ENCODE assay signal across 8 mouse cellular contexts in genomic region chr12:8344897-8345296, GRCm38 (mm10). TPM values are rescaled to one million over a fixed set of nuclear protein-coding genes. Genes with fewer than 3 reads are reported as not detected.
A peak's percentile ranks its signal among the peaks of the same experiment; 100 is the strongest.
DNase-seq lines count a peak whose midpoint lies in the region; ATAC-seq and TF ChIP-seq lines count a peak whose summit lies in the region.

No protein-coding gene starts in this region.

- H3K27me3 ChIP-seq in forebrain, embryonic 16.5 days (replicated peaks; ENCODE audit: control insufficient read depth, insufficient read depth, low read length) = no peaks in the 10 kb centered on the region
- no peaks in the 10 kb centered on the region for H3K27me3 ChIP-seq in forebrain, embryonic 11.5 days (ENCODE audit: control insufficient read depth, insufficient read depth, low read length)
- no peaks in the 10 kb centered on the region for H3K27me3 ChIP-seq in heart, embryonic 13.5 days (replicated peaks)
- no peaks in the 10 kb centered on the region for H3K27me3 ChIP-seq in lung, embryonic 16.5 days (ENCODE audit: control insufficient read depth, insufficient read depth, low read depth, low read length)
- no peaks in the 10 kb centered on the region for H3K27me3 ChIP-seq in stomach, embryonic 16.5 days (ENCODE audit: control insufficient read depth, insufficient read depth, low read length)

- H3K4me3 ChIP-seq in forebrain, embryonic 16.5 days (replicated peaks; ENCODE audit: low read length) = no peak overlapping the region
- no peak overlapping the region for H3K4me3 ChIP-seq in forebrain, embryonic 11.5 days (ENCODE audit: low read depth, low read length)
- H3K4me3 ChIP-seq in bone marrow macrophage, adult 2 months (ENCODE audit: insufficient read depth, low read length) = peak overlapping the region; percentile 9; the same call in 1 of the 2 replicates
- no peak overlapping the region for H3K4me3 ChIP-seq in heart, embryonic 13.5 days
- H3K4me3 ChIP-seq in lung, embryonic 16.5 days (ENCODE audit: low read length) = no peak overlapping the region
- no peak overlapping the region for H3K4me3 ChIP-seq in stomach, embryonic 16.5 days (replicated peaks; ENCODE audit: low read length)

- H3K36me3 ChIP-seq in forebrain, embryonic 16.5 days (ENCODE audit: control insufficient read depth, insufficient read depth) = no peaks in the 10 kb centered on the region
- H3K36me3 ChIP-seq in forebrain, embryonic 11.5 days (ENCODE audit: control insufficient read depth, insufficient read depth, low read length) = no peaks in the 10 kb centered on the region; the same call in 1 of the 2 replicates
- H3K36me3 ChIP-seq in heart, embryonic 13.5 days = peaks cover 32% of the 10 kb centered on the region
- H3K36me3 ChIP-seq in lung, embryonic 16.5 days (ENCODE audit: control insufficient read depth, insufficient read depth, low read length) = 0 out of 2 replicates have a peak, but pooled peaks cover 2% of the 10 kb centered on the region
- 0 out of 2 replicates have a peak, but pooled peaks cover 3% of the 10 kb centered on the region for H3K36me3 ChIP-seq in stomach, embryonic 16.5 days (ENCODE audit: control insufficient read depth, insufficient read depth, low read length)

- no peak for DNase-seq in forebrain, embryonic 11.5 days (ENCODE audit: low spot score)
- peak; percentile 67 to 81 for DNase-seq in kidney, postnatal 36 days
- no peak for DNase-seq in cerebellum, adult 11 months

- no peak overlapping the region for H3K4me2 ChIP-seq in forebrain, embryonic 16.5 days (ENCODE audit: low read length)
- H3K4me2 ChIP-seq in forebrain, embryonic 11.5 days (ENCODE audit: low read depth, low read length, severe bottlenecking) = no peak overlapping the region
- H3K4me2 ChIP-seq in heart, embryonic 13.5 days = no peak overlapping the region; the same call in 1 of the 2 replicates
- no peak overlapping the region; the same call in 1 of the 2 replicates for H3K4me2 ChIP-seq in lung, embryonic 16.5 days (ENCODE audit: low read depth, low read length)
- no peak overlapping the region for H3K4me2 ChIP-seq in stomach, embryonic 16.5 days (ENCODE audit: low read depth, low read length)

- WGBS in forebrain, embryonic 16.5 days = 75% methylated on average over 9 of the region's 9 CpGs
- 74% methylated on average over 9 of the region's 9 CpGs for WGBS in forebrain, embryonic 11.5 days
- 38% methylated on average over 9 of the region's 9 CpGs for WGBS in heart, embryonic 13.5 days
- WGBS in lung, embryonic 16.5 days = 45% methylated on average over 9 of the region's 9 CpGs
- 67% methylated on average over 9 of the region's 9 CpGs for WGBS in stomach, embryonic 16.5 days

- TF ChIP-seq POLR2A in bone marrow macrophage, adult 2 months (IDR thresholded peaks at IDR 0.05; ENCODE audit: borderline replicate concordance, low read depth, low read length) = no peak

- no peak overlapping the region for H3K9ac ChIP-seq in forebrain, embryonic 16.5 days (replicated peaks; ENCODE audit: low read depth, low read length)
- no peak overlapping the region for H3K9ac ChIP-seq in forebrain, embryonic 11.5 days (ENCODE audit: low read length)
- 0 out of 2 replicates have a peak overlapping the region, but pooled peaks have one; percentile 34 for H3K9ac ChIP-seq in heart, embryonic 13.5 days
- H3K9ac ChIP-seq in lung, embryonic 16.5 days (ENCODE audit: low read length) = peak overlapping the region; percentile 27; the same call in 1 of the 2 replicates
- H3K9ac ChIP-seq in stomach, embryonic 16.5 days (ENCODE audit: low read length) = 0 out of 2 replicates have a peak overlapping the region, but pooled peaks have one; percentile 36

- ATAC-seq in forebrain, embryonic 16.5 days = 0 out of 2 replicates have a peak, but pooled peaks have one; percentile 8
- no peak for ATAC-seq in forebrain, embryonic 11.5 days (replicated peaks; ENCODE audit: low FRiP score)
- no peak for ATAC-seq in heart, embryonic 13.5 days (ENCODE audit: extremely low read depth, insufficient number of reproducible peaks, low FRiP score, low TSS enrichment)
- peak; percentile 68 for ATAC-seq in lung, embryonic 16.5 days (ENCODE audit: low read depth)
- ATAC-seq in stomach, embryonic 16.5 days (ENCODE audit: insufficient read depth, low FRiP score) = peak; percentile 26

- peaks cover 3% of the 10 kb centered on the region for H3K4me1 ChIP-seq in forebrain, embryonic 16.5 days (replicated peaks; ENCODE audit: control insufficient read depth, insufficient read depth, low read length)
- H3K4me1 ChIP-seq in forebrain, embryonic 11.5 days (replicated peaks; ENCODE audit: control insufficient read depth, insufficient read depth, low read length) = peaks cover 6% of the 10 kb centered on the region
- H3K4me1 ChIP-seq in bone marrow macrophage, adult 2 months (ENCODE audit: control insufficient read depth, insufficient read depth, low read length) = peaks cover 52% of the 10 kb centered on the region
- peaks cover 28% of the 10 kb centered on the region for H3K4me1 ChIP-seq in heart, embryonic 13.5 days
- peaks cover 27% of the 10 kb centered on the region for H3K4me1 ChIP-seq in lung, embryonic 16.5 days (replicated peaks; ENCODE audit: control insufficient read depth, insufficient read depth, low read length)
- 0 out of 2 replicates have a peak, but pooled peaks cover 6% of the 10 kb centered on the region for H3K4me1 ChIP-seq in stomach, embryonic 16.5 days (ENCODE audit: control insufficient read depth, insufficient read depth, low read length)

- TF ChIP-seq CTCF in bone marrow macrophage, adult 2 months (IDR thresholded peaks at IDR 0.05; ENCODE audit: low read depth, low read length) = no peak

- no peaks in the 10 kb centered on the region for H3K9me3 ChIP-seq in forebrain, embryonic 16.5 days (ENCODE audit: control insufficient read depth, low read length)
- H3K9me3 ChIP-seq in forebrain, embryonic 11.5 days (ENCODE audit: control insufficient read depth, low read length) = no peaks in the 10 kb centered on the region
- H3K9me3 ChIP-seq in heart, embryonic 13.5 days = no peaks in the 10 kb centered on the region
- H3K9me3 ChIP-seq in lung, embryonic 16.5 days (ENCODE audit: control insufficient read depth, low read length) = no peaks in the 10 kb centered on the region
- H3K9me3 ChIP-seq in stomach, embryonic 16.5 days (replicated peaks; ENCODE audit: control insufficient read depth, low read length) = no peaks in the 10 kb centered on the region

- H3K27ac ChIP-seq in forebrain, embryonic 16.5 days (ENCODE audit: low read length) = no peak overlapping the region
- no peak overlapping the region for H3K27ac ChIP-seq in forebrain, embryonic 11.5 days (ENCODE audit: low read depth, low read length)
- H3K27ac ChIP-seq in bone marrow macrophage, adult 2 months (ENCODE audit: insufficient read depth, low read depth, low read length) = peak overlapping the region; percentile 91
- H3K27ac ChIP-seq in heart, embryonic 13.5 days (replicated peaks) = peak overlapping the region; percentile 43
- peak overlapping the region; percentile 89 for H3K27ac ChIP-seq in lung, embryonic 16.5 days (ENCODE audit: low read length)
- peak overlapping the region; percentile 66 for H3K27ac ChIP-seq in stomach, embryonic 16.5 days (ENCODE audit: low read length)

RNA-seq across cellular contexts. Expression of gene Hs1bp3, which starts 31.7 kb away (rescaled TPM):
- polyA plus RNA-seq in forebrain, embryonic 16.5 days (2015; fragmentation: Nextera tagmentation; extraction: Ambion mirVana) = 11.1 and 12.3 TPM in 2 replicates
- polyA plus RNA-seq in forebrain, embryonic 11.5 days (2014; fragmentation: Nextera tagmentation; extraction: Ambion mirVana) = 7.8 and 10.5 TPM in 2 replicates
- 29.8 and 33.4 TPM in 2 replicates for polyA plus RNA-seq in bone marrow macrophage, adult 2 months (2012; ENCODE audit: insufficient read depth, insufficient read length, missing spikeins)
- polyA plus RNA-seq in heart, embryonic 13.5 days (2015; fragmentation: Nextera tagmentation; extraction: Ambion mirVana) = 14.3 and 15.6 TPM in 2 replicates
- polyA plus RNA-seq in lung, embryonic 16.5 days (2015; fragmentation: Nextera tagmentation; extraction: Ambion mirVana) = 16.4 and 16.9 TPM in 2 replicates
- 15.7 and 16.5 TPM in 2 replicates for polyA plus RNA-seq in stomach, embryonic 16.5 days (2015; fragmentation: Nextera tagmentation; extraction: Ambion mirVana)

RNA-seq across cellular contexts. Expression of gene Gdf7, which starts 43.1 kb away (rescaled TPM):
- polyA plus RNA-seq in forebrain, embryonic 16.5 days (2015; fragmentation: Nextera tagmentation; extraction: Ambion mirVana) = not detected in 2 replicates
- polyA plus RNA-seq in forebrain, embryonic 11.5 days (2014; fragmentation: Nextera tagmentation; extraction: Ambion mirVana) = 0.75 TPM in 1 of 2 replicates, not detected in the other
- not detected in 2 replicates for polyA plus RNA-seq in bone marrow macrophage, adult 2 months (2012; ENCODE audit: insufficient read depth, insufficient read length, missing spikeins)
- polyA plus RNA-seq in heart, embryonic 13.5 days (2015; fragmentation: Nextera tagmentation; extraction: Ambion mirVana) = not detected in 2 replicates
- polyA plus RNA-seq in lung, embryonic 16.5 days (2015; fragmentation: Nextera tagmentation; extraction: Ambion mirVana) = not detected in 2 replicates
- polyA plus RNA-seq in stomach, embryonic 16.5 days (2015; fragmentation: Nextera tagmentation; extraction: Ambion mirVana) = 0.09 TPM in 1 of 2 replicates, not detected in the other

Comparison
In these comparisons a context has a peak if more than half of its experiments do, and no peak if none do; other contexts are left out.
1. ATAC-seq: peak in forebrain, embryonic 16.5 days (single experiment), lung, embryonic 16.5 days (single experiment) and stomach, embryonic 16.5 days (single experiment); none in forebrain, embryonic 11.5 days (single experiment) and heart, embryonic 13.5 days (single experiment).
2. H3K27ac ChIP-seq: peak in bone marrow macrophage, adult 2 months (single experiment), heart, embryonic 13.5 days (single experiment), lung, embryonic 16.5 days (single experiment) and stomach, embryonic 16.5 days (single experiment); none in forebrain, embryonic 16.5 days (single experiment) and forebrain, embryonic 11.5 days (single experiment).
3. H3K9ac ChIP-seq: peak in heart, embryonic 13.5 days (single experiment), lung, embryonic 16.5 days (single experiment) and stomach, embryonic 16.5 days (single experiment); none in forebrain, embryonic 16.5 days (single experiment) and forebrain, embryonic 11.5 days (single experiment).
4. DNase-seq: peak in kidney, postnatal 36 days (2 of 2); none in forebrain, embryonic 11.5 days (single experiment) and cerebellum, adult 11 months (single experiment).